Mouse (Mus musculus) limb, embryonic 15.5 days (tissue): Measurements from ENCODE around the gene Gh. TPM values are rescaled to one million over a fixed set of nuclear protein-coding genes. Genes with fewer than 3 reads are reported as not detected.
A peak's percentile ranks its signal among the peaks of the same experiment; 100 is the strongest.

ENCODE experiments used
- ATAC-seq: fragments of 200-750 bp; cut with Nextera tagmentation; 2 replicates; pipeline ENCODE4 v1.8.0; 2017; ENCODE audit warnings: low read depth, moderate TSS enrichment; ENCODE audit not compliant: insufficient number of reproducible peaks, low FRiP score, low TSS enrichment
- H3K27ac ChIP-seq: fragments of 300-500 bp; sonication (generic); 2 replicates; pipeline ENCODE4 v1.5.1; 2015; ENCODE audit warnings: moderate library complexity, mild to moderate bottlenecking, inconsistent platforms
- H3K27me3 ChIP-seq: fragments of 300-500 bp; sonication (generic); 2 replicates; pipeline ENCODE4 v1.6.1; 2015; ENCODE audit warnings: inconsistent platforms
- H3K36me3 ChIP-seq: fragments of 300-500 bp; sonication (generic); 2 replicates; pipeline ENCODE4 v1.6.1; 2015; ENCODE audit warnings: inconsistent platforms
- H3K4me1 ChIP-seq: fragments of 300-500 bp; sonication (generic); 2 replicates; pipeline ENCODE4 v1.6.1; 2015; ENCODE audit warnings: inconsistent platforms
- H3K4me2 ChIP-seq: fragments of 300-500 bp; sonication (generic); 2 replicates; pipeline ENCODE4 v1.6.1; 2015; ENCODE audit warnings: mild to moderate bottlenecking, inconsistent platforms
- H3K4me3 ChIP-seq: fragments of 300-500 bp; sonication (generic); 2 replicates; pipeline ENCODE4 v1.5.1; 2015; ENCODE audit warnings: mild to moderate bottlenecking, inconsistent platforms
- H3K9ac ChIP-seq: fragments of 300-500 bp; sonication (generic); 2 replicates; pipeline ENCODE4 v1.6.1; 2015; ENCODE audit warnings: inconsistent platforms
- H3K9me3 ChIP-seq: fragments of 300-500 bp; sonication (generic); 2 replicates; pipeline ENCODE4 v1.6.1; 2016; ENCODE audit warnings: inconsistent platforms
- WGBS: fragments of 180-500 bp; shearing (Covaris S2); methylation state at CpG from one replicate; pipeline ENCODE4 v1.1.7; 2015; 5-methylcytosine and 5-hydroxymethylcytosine counted together
- polyA plus RNA-seq: library from polyadenylated mRNA; unstranded; fragments of >200 nt; fragmentation: Nextera tagmentation; extraction: Ambion mirVana; gene quantifications from 2 replicates; pipeline ENCODE4 v1.2.1, GENCODE M21; 2015

Gene Gh
- polyA plus RNA-seq, 1 experiment from 2014 or later = not detected

DNA sequence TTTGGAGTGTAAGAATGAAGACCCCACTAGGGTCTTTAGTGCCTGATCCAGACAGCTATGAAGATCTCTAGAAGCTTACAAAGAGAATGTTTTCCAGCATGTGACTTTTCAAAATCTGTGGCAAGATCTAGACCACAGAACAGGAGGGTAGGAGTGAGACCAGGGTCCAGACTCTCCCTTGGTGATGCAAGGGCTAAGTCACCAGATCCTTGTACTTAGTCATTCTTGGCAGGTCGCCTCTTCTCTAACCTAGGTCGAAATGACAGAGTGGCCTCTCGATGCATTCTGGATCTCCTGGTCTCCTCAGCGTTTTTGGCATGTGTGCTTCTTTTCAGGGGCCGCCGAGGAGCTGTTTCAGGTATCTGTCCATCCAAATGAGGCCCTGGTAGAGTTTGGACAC, 19.2 kb downstream of the Gh start:
- peaks cover 14% of the 10 kb centered on the region for H3K4me1 ChIP-seq
- ATAC-seq = no peak
- H3K4me3 ChIP-seq = no peak overlapping the region
- no peak overlapping the region for H3K27ac ChIP-seq
- H3K9ac ChIP-seq = no peak overlapping the region
- H3K4me2 ChIP-seq = no peak overlapping the region
- H3K27me3 ChIP-seq = no peaks in the 10 kb centered on the region
- H3K9me3 ChIP-seq = no peaks in the 10 kb centered on the region
- 79% methylated on average over 6 of the region's 6 CpGs for WGBS
- H3K36me3 ChIP-seq = no peaks in the 10 kb centered on the region

DNA sequence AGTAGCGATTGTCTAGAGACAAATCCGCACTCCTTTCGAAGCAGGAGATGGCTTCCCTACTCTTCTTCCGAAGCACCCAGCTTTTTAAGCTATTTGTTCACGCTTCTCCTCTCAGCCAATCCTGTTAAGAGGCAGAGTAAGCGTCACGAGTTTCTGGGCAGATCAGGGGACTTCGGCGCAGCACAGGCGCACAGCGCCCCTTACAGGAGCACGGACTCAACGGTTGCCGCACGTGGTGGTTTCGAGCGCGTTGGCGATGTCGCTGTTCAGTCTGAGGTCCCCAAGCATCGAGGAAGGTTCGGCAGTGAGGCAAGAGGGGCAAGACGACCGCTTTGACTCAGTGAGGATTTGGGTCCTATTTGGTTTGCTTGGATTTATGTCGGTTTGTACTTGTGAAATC, 25.2 kb downstream of the Gh start, which contains the start of gene Tcam1:
Tcam1 (plus strand) TSS at position 219 of the 400 bp plus-strand sequence.
- H3K27me3 ChIP-seq = no peaks in the 10 kb centered on the region
- no peaks in the 10 kb centered on the region for H3K9me3 ChIP-seq
- H3K4me1 ChIP-seq = peaks cover 37% of the 10 kb centered on the region
- ATAC-seq = no peak
- 7% methylated on average over 25 of the region's 25 CpGs for WGBS
- H3K36me3 ChIP-seq = no peaks in the 10 kb centered on the region
- H3K4me3 ChIP-seq = peak within 1 kb of the TSS; percentile 24
- no peak within 1 kb of the TSS for H3K9ac ChIP-seq
- peak within 1 kb of the TSS; percentile 97 for H3K27ac ChIP-seq
- H3K4me2 ChIP-seq = peak within 1 kb of the TSS; percentile 46

- Histone ChIP-seq H3K27ac (peak overlapping the region; percentile 97), H3K9me3 (no peaks in the 10 kb centered on the region), H3K36me3 (0 out of 2 replicates have a peak, but pooled peaks cover 4% of the 10 kb centered on the region), H3K4me2 (no peak overlapping the region), H3K4me1 (peaks cover 51% of the 10 kb centered on the region), H3K27me3 (no peaks in the 10 kb centered on the region), H3K4me3 (no peak overlapping the region), H3K9ac (no peak overlapping the region)
- 43% methylated on average over 7 of the region's 7 CpGs for WGBS
- 0 out of 2 replicates have a peak, but pooled peaks have one; percentile 30 for ATAC-seq
Observed at GRCm38 (mm10) chr11:106274971-106275411, 26.7 kb downstream of the Gh start.

- Histone ChIP-seq H3K4me1 (peaks cover 55% of the 10 kb centered on the region), H3K9me3 (no peaks in the 10 kb centered on the region), H3K4me2 (no peak overlapping the region), H3K27ac (peak overlapping the region; percentile 97), H3K36me3 (0 out of 2 replicates have a peak, but pooled peaks cover 4% of the 10 kb centered on the region), H3K4me3 (no peak overlapping the region), H3K9ac (no peak overlapping the region), H3K27me3 (no peaks in the 10 kb centered on the region)
- WGBS = 79% methylated on average over 1 of the region's 1 CpGs
- ATAC-seq = no peak
Observed at GRCm38 (mm10) chr11:106274374-106274773, 27.3 kb downstream of the Gh start.

- Histone ChIP-seq H3K9ac (no peak overlapping the region), H3K4me2 (peak overlapping the region; percentile 72; the same call in 1 of the 2 replicates), H3K4me1 (peaks cover 60% of the 10 kb centered on the region), H3K36me3 (0 out of 2 replicates have a peak, but pooled peaks cover 4% of the 10 kb centered on the region), H3K4me3 (no peak overlapping the region), H3K9me3 (no peaks in the 10 kb centered on the region), H3K27ac (peak overlapping the region; percentile 97), H3K27me3 (no peaks in the 10 kb centered on the region)
- 90% methylated on average over 6 of the region's 6 CpGs for WGBS
- no peak for ATAC-seq
Observed at GRCm38 (mm10) chr11:106273811-106274210, 27.9 kb downstream of the Gh start.

- WGBS = 9% methylated on average over 16 of the region's 16 CpGs
- Histone ChIP-seq H3K9me3 (no peaks in the 10 kb centered on the region), H3K27me3 (no peaks in the 10 kb centered on the region), H3K4me3 (peak overlapping the region; percentile 99), H3K4me1 (peaks cover 65% of the 10 kb centered on the region), H3K9ac (no peak overlapping the region), H3K27ac (peak overlapping the region; percentile 97), H3K4me2 (peak overlapping the region; percentile 72), H3K36me3 (0 out of 2 replicates have a peak, but pooled peaks cover 4% of the 10 kb centered on the region)
- no peak for ATAC-seq
Observed at GRCm38 (mm10) chr11:106273311-106273684, 28.4 kb downstream of the Gh start.

DNA sequence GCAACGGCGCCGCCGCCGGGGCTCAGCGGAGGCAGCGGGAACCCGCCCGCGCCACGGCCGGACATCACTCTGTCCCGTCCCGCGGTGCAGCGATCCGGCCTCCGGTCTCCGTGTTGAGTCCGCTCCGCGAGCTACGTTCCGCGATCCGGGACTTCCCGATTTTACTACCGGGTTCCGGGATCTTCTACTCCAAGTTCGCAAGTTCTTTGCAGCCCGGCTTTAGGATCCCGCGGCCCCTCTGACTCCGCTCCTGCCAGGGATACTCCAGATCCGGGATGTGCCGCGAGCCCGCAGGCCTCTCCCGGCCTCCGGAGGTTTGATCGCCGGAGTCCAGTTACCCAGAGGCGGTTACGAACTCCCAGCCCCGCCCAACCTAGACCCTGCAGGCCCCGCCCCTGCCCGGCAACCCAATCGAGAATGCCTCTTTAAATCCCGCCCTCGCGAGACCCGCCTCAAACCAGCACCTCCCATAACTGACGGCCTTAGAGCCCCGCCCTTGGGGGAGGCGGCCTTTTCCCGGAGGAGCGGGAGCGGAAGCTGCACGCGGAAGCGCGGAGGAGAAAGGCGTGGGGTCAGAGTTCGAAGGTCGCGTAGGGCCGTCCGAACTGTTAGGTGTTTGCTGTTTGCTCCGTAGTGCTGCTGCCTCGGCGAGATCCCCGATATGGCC, 28.9 kb downstream of the Gh start, which contains the start of gene Smarcd2:
Smarcd2 (minus strand) TSS at position 329 of the 667 bp plus-strand sequence.
- Histone ChIP-seq H3K27ac (peak within 1 kb of the TSS; percentile 97), H3K9me3 (no peaks in the 10 kb centered on the region), H3K36me3 (0 out of 2 replicates have a peak, but pooled peaks cover 4% of the 10 kb centered on the region), H3K9ac (peak within 1 kb of the TSS; percentile 99), H3K4me2 (peak within 1 kb of the TSS; percentile 72), H3K4me3 (peak within 1 kb of the TSS; percentile 99), H3K27me3 (no peaks in the 10 kb centered on the region), H3K4me1 (peaks cover 71% of the 10 kb centered on the region)
- peak; percentile 90 for ATAC-seq
- WGBS = under 1% methylated on average over 71 of the region's 72 CpGs

DNA sequence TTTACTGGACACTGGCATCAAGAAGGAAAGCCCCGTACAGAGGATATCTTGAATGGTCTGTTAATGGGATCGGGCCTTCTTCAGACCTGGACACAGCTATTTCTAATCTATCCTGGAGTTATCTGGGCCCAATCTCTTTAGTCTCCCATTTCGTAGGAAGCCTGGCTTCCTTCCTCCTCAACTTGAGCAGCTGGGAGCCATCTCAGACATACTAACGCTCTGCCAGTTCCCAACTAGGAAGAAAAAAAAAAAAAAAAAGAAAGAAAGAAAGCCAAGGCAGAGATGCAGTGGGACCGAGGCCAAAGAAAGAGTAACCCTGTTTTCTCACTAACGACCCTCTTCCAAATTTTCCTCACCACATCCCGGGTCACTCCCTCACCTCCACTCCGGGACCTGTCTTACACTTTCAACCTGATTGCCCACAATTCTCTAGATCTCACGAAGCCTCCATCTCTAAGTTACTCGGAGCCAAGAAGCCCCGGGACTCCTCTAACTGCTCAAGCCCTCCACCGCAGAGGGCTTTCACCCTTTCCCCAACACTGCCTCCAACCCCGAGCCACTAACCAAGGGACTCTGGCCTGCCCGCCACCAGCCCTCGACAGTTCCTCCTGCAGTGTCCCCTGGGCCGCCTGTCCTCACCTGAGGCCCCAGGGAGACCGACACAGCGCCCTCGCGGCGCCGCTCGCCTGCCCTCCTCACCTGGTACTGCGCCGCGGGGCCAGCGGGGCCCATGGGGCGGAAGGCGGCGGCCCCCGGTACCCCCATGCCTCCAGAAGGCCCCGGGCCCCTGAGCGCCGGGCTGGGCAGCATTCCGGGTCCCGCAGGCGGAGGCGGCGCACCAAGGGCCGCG, 29.6 kb downstream of the Gh start:
- Histone ChIP-seq H3K27ac (peak overlapping the region; percentile 97), H3K27me3 (no peaks in the 10 kb centered on the region), H3K36me3 (peaks cover 8% of the 10 kb centered on the region), H3K4me1 (peaks cover 78% of the 10 kb centered on the region), H3K9me3 (no peaks in the 10 kb centered on the region), H3K9ac (peak overlapping the region; percentile 99), H3K4me3 (peak overlapping the region; percentile 99), H3K4me2 (peak overlapping the region; percentile 72)
- ATAC-seq = no peak
- under 1% methylated on average over 41 of the region's 41 CpGs for WGBS

GRCm38 (mm10) chr11:106271131-106271793, 30.4 kb downstream of the Gh start:
- H3K27ac ChIP-seq = peak overlapping the region; percentile 97
- H3K4me2 ChIP-seq = peak overlapping the region; percentile 72
- H3K9me3 ChIP-seq = no peaks in the 10 kb centered on the region
- ATAC-seq = no peak
- H3K4me3 ChIP-seq = peak overlapping the region; percentile 99
- peak overlapping the region; percentile 99; the same call in 1 of the 2 replicates for H3K9ac ChIP-seq
- H3K4me1 ChIP-seq = peaks cover 75% of the 10 kb centered on the region
- H3K36me3 ChIP-seq = peaks cover 16% of the 10 kb centered on the region
- H3K27me3 ChIP-seq = no peaks in the 10 kb centered on the region
- WGBS = 25% methylated on average over 5 of the region's 5 CpGs

DNA sequence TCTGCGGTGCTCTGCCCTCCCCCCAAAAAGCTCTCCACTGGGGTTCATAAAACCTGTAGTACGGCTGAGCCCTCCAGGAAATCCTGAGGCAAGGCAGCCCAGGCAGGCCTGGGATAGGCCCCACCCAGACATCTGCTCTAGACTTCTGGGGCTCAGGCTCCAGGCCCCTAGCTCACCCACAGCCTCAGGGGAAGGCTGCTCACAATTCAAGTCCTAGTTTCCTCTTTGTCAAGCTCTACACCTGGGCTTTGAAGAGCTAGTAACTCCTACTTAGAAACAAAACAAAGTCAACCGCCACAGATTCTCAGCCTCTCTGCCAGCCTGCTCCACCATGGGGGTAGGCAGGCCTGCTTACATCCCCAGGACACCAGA, 32.6 kb downstream of the Gh start:
- H3K4me3 ChIP-seq = peak overlapping the region; percentile 26
- H3K36me3 ChIP-seq = peaks cover 38% of the 10 kb centered on the region
- no peak overlapping the region for H3K9ac ChIP-seq
- 16% methylated on average over 3 of the region's 3 CpGs for WGBS
- peaks cover 54% of the 10 kb centered on the region for H3K4me1 ChIP-seq
- peak overlapping the region; percentile 44 for H3K4me2 ChIP-seq
- no peaks in the 10 kb centered on the region for H3K27me3 ChIP-seq
- peak overlapping the region; percentile 90 for H3K27ac ChIP-seq
- no peaks in the 10 kb centered on the region for H3K9me3 ChIP-seq
- no peak for ATAC-seq

- no peaks in the 10 kb centered on the region for H3K9me3 ChIP-seq
- peak overlapping the region; percentile 26 for H3K4me3 ChIP-seq
- H3K9ac ChIP-seq = 0 out of 2 replicates have a peak overlapping the region, but pooled peaks have one; percentile 14
- peaks cover 44% of the 10 kb centered on the region for H3K36me3 ChIP-seq
- H3K4me2 ChIP-seq = peak overlapping the region; percentile 44
- 10% methylated on average over 8 of the region's 8 CpGs for WGBS
- no peaks in the 10 kb centered on the region for H3K27me3 ChIP-seq
- H3K4me1 ChIP-seq = peaks cover 49% of the 10 kb centered on the region
- peak overlapping the region; percentile 90 for H3K27ac ChIP-seq
- ATAC-seq = no peak
Observed at GRCm38 (mm10) chr11:106268326-106269059, 33.2 kb downstream of the Gh start.
